Mouse (Mus musculus): ENCODE results near the gene Dok3. TPM values are rescaled to one million over a fixed set of nuclear protein-coding genes. Genes with fewer than 3 reads are reported as not detected.
A peak's percentile ranks its signal among the peaks of the same experiment; 100 is the strongest.

Gene Dok3
- total and polyA plus RNA-seq, 3 experiments = 9.0 to 38.4 (median 30.3) TPM

DNA sequence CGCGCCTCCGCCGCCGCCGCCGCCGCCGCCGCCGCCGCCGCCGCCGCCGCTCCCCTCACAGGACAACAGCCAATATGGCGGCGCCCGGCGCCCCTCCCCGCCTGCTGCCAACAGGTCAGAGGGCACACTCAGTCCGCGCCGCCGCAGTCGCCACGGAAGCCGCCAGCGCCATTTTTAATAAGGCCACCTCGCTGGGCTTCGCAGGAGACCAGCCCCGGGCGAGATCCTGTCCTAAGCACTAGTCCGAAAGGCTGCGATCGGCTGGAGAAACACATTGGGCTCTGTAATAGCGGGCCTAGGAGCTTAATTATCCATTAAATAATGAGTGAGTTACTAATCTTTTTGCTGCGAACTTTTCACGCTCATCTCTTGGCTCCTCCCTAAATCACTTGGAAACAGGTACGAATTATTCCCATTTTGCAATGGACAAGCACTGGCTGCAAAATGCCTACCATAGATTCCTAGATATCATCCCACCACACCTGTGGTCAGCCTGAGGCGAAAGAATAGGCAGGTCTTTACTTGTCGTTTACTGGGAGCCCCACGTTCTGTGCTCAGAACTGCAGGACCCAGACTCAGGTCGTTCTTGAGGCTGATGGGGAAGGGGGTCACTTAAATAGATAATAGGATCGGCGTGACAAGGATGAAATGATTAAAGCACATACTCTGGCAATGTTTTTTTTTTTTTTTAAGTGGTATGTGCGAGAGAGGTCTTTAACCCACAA lies 42.1 kb upstream of the Dok3 start, which contains the start of gene Fam193b (continued):
- TF ChIP-seq ZMIZ1 (IDR thresholded peaks at IDR 0.05; ENCODE audit: low read depth, low read length) (no peak), MEF2A (IDR thresholded peaks at IDR 0.05; ENCODE audit: borderline replicate concordance, low read depth, low read length) (no peak), SIN3A (IDR thresholded peaks at IDR 0.05; ENCODE audit: low read length) (no peak; the same call in 1 of the 2 replicates), EP300 (IDR thresholded peaks at IDR 0.05; ENCODE audit: low read length) (no peak), BHLHE40 (IDR thresholded peaks at IDR 0.05; ENCODE audit: low read depth, low read length) (no peak), HCFC1 (IDR thresholded peaks at IDR 0.05; ENCODE audit: low read depth, low read length) (peak; percentile 90), PAX5 (IDR thresholded peaks at IDR 0.05; ENCODE audit: low read length) (no peak), NRF1 (IDR thresholded peaks at IDR 0.05; ENCODE audit: low read depth, low read length) (peak; percentile 85), CTCF (conservative IDR thresholded peaks at IDR 0.05 in 1 of 2, IDR thresholded peaks at IDR 0.05 in 1 of 2; ENCODE audit: low read depth in 2 of 2, low read length in 2 of 2) (no peak), MXI1 (IDR thresholded peaks at IDR 0.05; ENCODE audit: low read depth, low read length) (no peak), POLR2AphosphoS2 (IDR thresholded peaks at IDR 0.05; ENCODE audit: low read depth, low read length) (no peak)

DNA sequence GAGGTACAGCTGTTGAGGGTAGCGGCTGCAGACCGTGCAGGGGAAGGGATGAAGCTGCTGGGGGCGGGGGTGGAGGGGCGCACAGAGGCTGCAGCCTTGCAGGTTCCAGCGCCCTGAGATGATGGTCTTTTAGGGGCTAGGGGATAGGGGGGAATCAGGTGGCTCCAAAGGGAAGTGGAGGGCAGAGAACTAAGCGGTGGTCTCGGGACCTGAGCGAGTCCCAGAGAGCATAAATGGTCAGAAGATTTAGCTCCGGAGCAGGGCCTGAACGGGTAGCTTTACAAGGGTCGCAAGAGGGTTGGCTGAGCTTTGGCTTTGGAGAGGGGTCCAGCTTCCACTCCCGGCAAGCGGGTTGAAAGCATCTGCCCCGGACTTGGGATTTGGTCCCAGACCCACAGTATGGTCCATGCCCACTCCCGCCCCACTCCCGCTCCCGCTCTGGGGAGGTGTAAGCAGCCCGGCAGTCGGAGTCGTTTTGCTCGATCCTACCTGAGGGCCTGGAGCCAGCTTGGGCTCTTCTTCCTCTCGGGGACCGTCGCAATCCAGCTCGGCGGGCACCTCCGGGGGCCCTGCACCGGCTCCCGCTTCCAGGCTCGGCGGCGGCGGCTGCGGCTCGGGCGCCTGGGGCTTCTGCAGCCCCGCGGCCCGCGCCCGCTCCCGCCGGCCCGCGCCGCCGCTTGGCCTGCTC lies 41.3 kb upstream of the Dok3 start:
- in situ Hi-C loops (cut with MboI; ENCODE audit: low pct_ligation_motif_present, low pct_unique_long_range_greater_than_20kb, low sequenced_read_pairs) = no loop called here
- dilution Hi-C loops (cut with MboI; ENCODE audit: extremely low pct_ligation_motif_present, extremely low pct_unique_long_range_greater_than_20kb, low sequenced_read_pairs) = no loop called here
- no peaks in the 10 kb centered on the region for H3K27me3 ChIP-seq (replicated peaks)
- peaks cover 10% of the 10 kb centered on the region for H3K9me3 ChIP-seq (replicated peaks; ENCODE audit: low read length)
- H3K79me2 ChIP-seq (replicated peaks; ENCODE audit: control insufficient read depth, extremely low read depth, insufficient read depth, poor library complexity, severe bottlenecking) = peaks cover 16% of the 10 kb centered on the region
- peaks cover 6 to 39% of the 10 kb centered on the region in 2 experiments for H3K36me3 ChIP-seq (replicated peaks in 1 of 2; ENCODE audit: control insufficient read depth in 1 of 2, insufficient read depth in 1 of 2, low read length in 1 of 2)
- no peak for TF ChIP-seq SIN3A (IDR thresholded peaks at IDR 0.05; ENCODE audit: low read length)
- no peak for TF ChIP-seq USF1 (IDR thresholded peaks at IDR 0.05; ENCODE audit: low read depth, low read length)
- no peak for TF ChIP-seq JUN (IDR thresholded peaks at IDR 0.05; ENCODE audit: insufficient read depth, low read depth, low read length)
- no peak for TF ChIP-seq MEF2A (IDR thresholded peaks at IDR 0.05; ENCODE audit: borderline replicate concordance, low read depth, low read length)
- no peak for TF ChIP-seq MXI1 (IDR thresholded peaks at IDR 0.05; ENCODE audit: low read depth, low read length)
- no peak for TF ChIP-seq HCFC1 (IDR thresholded peaks at IDR 0.05; ENCODE audit: low read depth, low read length)
- TF ChIP-seq MAZ (IDR thresholded peaks at IDR 0.05; ENCODE audit: low read depth, low read length) = no peak
- TF ChIP-seq ETS1 (conservative IDR thresholded peaks at IDR 0.05; ENCODE audit: low read depth, low read length) = no peak
- TF ChIP-seq POLR2A (IDR thresholded peaks at IDR 0.05; ENCODE audit: low read depth, low read length) = no peak
- TF ChIP-seq MAX (IDR thresholded peaks at IDR 0.05; ENCODE audit: low read length) = no peak
- no peak for TF ChIP-seq RAD21 (IDR thresholded peaks at IDR 0.05; ENCODE audit: low read depth, low read length)
- TF ChIP-seq KAT2A (IDR thresholded peaks at IDR 0.05; ENCODE audit: insufficient replicate concordance, low read length) = no peak
- no peak for TF ChIP-seq ZKSCAN1 (IDR thresholded peaks at IDR 0.05; ENCODE audit: borderline replicate concordance, low read depth, low read length)
- no peak for TF ChIP-seq EP300 (IDR thresholded peaks at IDR 0.05; ENCODE audit: low read length)
- TF ChIP-seq E2F4 (IDR thresholded peaks at IDR 0.05; ENCODE audit: insufficient replicate concordance, low read depth, low read length) = no peak
- DNase-seq (ENCODE audit: extremely low read depth) = no peak
- H3K27ac ChIP-seq (ENCODE audit: insufficient read depth, low read depth) = no peak overlapping the region
- peak overlapping the region; percentile 71 to 94 (median 94) for H3K4me3 ChIP-seq (replicated peaks in 1 of 3; ENCODE audit: low read depth in 2 of 3, low read length in 2 of 3, poor library complexity in 1 of 3)
- peak overlapping the region; percentile 75 for H3K4me2 ChIP-seq (ENCODE audit: insufficient read depth, low read depth, poor library complexity, severe bottlenecking)
- H3K9ac ChIP-seq (ENCODE audit: insufficient read depth, low read depth) = peak overlapping the region; percentile 92
- peaks cover 8 to 22% of the 10 kb centered on the region in 2 experiments for H3K4me1 ChIP-seq (ENCODE audit: control insufficient read depth in 1 of 2, insufficient read depth in 2 of 2)

Data from CH12.LX (cell line).